Mouse (Mus musculus): Measurements from ENCODE around the gene Tmem183a. TPM values are rescaled to one million over a fixed set of nuclear protein-coding genes. Genes with fewer than 3 reads are reported as not detected.

Gene Tmem183a
- total and polyA plus RNA-seq, 3 experiments = 54.2 to 131 (median 82.7) TPM

- Histone ChIP-seq H3K27ac (ENCODE audit: control insufficient read depth, low read depth, low read length) (no peak overlapping the region), H3K79me2 (ENCODE audit: control insufficient read depth, insufficient read depth, low read length, poor library complexity) (no peaks in the 10 kb centered on the region), H3K36me3 (ENCODE audit: control insufficient read depth in 1 of 2, insufficient read depth in 2 of 2, low read length in 2 of 2) (no peaks in the 10 kb centered on the region), H3K9ac (ENCODE audit: control insufficient read depth, low read depth, low read length, poor library complexity, severe bottlenecking) (no peak overlapping the region), H3K9me3 (replicated peaks; ENCODE audit: insufficient read depth, low read length) (no peaks in the 10 kb centered on the region), H3K4me3 (ENCODE audit: control insufficient read depth in 1 of 2, insufficient read depth in 1 of 2, low read depth in 2 of 2, low read length in 2 of 2) (no peak overlapping the region), H3K27me3 (ENCODE audit: control insufficient read depth in 1 of 2, insufficient read depth in 2 of 2, low read length in 2 of 2) (peaks cover 0 to 2% of the 10 kb centered on the region in 2 experiments; a peak in 2 of 4 replicates), H3K4me1 (ENCODE audit: control insufficient read depth in 1 of 2, insufficient read depth in 2 of 2, low read length in 2 of 2) (no peaks in the 10 kb centered on the region)
- TF ChIP-seq ZNF384 (IDR thresholded peaks at IDR 0.05; ENCODE audit: low read depth, low read length) (no peak), RCOR1 (IDR thresholded peaks at IDR 0.05; ENCODE audit: low read depth, low read length) (no peak), MXI1 (IDR thresholded peaks at IDR 0.05; ENCODE audit: low read depth, low read length) (no peak), CHD2 (IDR thresholded peaks at IDR 0.05; ENCODE audit: low read length) (no peak), MEF2A (IDR thresholded peaks at IDR 0.05; ENCODE audit: extremely low read depth, insufficient replicate concordance, low read depth, low read length, poor library complexity, severe bottlenecking) (no peak), ZKSCAN1 (IDR thresholded peaks at IDR 0.05; ENCODE audit: low read depth, low read length) (no peak), MAX (IDR thresholded peaks at IDR 0.05; ENCODE audit: low read length) (no peak), BHLHE40 (IDR thresholded peaks at IDR 0.05; ENCODE audit: borderline replicate concordance, low read depth, low read length) (peak; percentile 41; the same call in 1 of the 2 replicates), NELFE (IDR thresholded peaks at IDR 0.05; ENCODE audit: low read depth, low read length) (no peak), RAD21 (IDR thresholded peaks at IDR 0.05; ENCODE audit: low read depth, low read length) (peak; percentile 93), ELF1 (IDR thresholded peaks at IDR 0.05; ENCODE audit: low read depth, low read length) (no peak), TBP (IDR thresholded peaks at IDR 0.05; ENCODE audit: low read depth, low read length) (no peak), JUND (IDR thresholded peaks at IDR 0.05; ENCODE audit: low read depth, low read length) (0 out of 2 replicates have a peak, but pooled peaks have one; percentile 19), MYB (IDR thresholded peaks at IDR 0.05; ENCODE audit: low read depth, low read length) (no peak), SMC3 (IDR thresholded peaks at IDR 0.05; ENCODE audit: low read depth, low read length) (peak; percentile 88), ZMIZ1 (IDR thresholded peaks at IDR 0.05; ENCODE audit: low read depth, low read length) (no peak), GATA1 (IDR thresholded peaks at IDR 0.05; ENCODE audit: low read depth, low read length) (no peak; the same call in 1 of the 2 replicates), CTCF (IDR thresholded peaks at IDR 0.05 in 2 of 3, conservative IDR thresholded peaks at IDR 0.05 in 1 of 3; ENCODE audit: control insufficient read depth in 1 of 3, insufficient read depth in 1 of 3, low read depth in 2 of 3, low read length in 3 of 3, poor library complexity in 1 of 3, severe bottlenecking in 1 of 3) (peak; percentile 82 to 98 (median 96)), E2F4 (IDR thresholded peaks at IDR 0.05; ENCODE audit: borderline replicate concordance, low read depth, low read length) (no peak), ZC3H11A (IDR thresholded peaks at IDR 0.05; ENCODE audit: low read depth, low read length) (peak; percentile 85), TCF12 (IDR thresholded peaks at IDR 0.05; ENCODE audit: low read depth, low read length) (no peak)
- peak; percentile 76 for DNase-seq (ENCODE audit: low read depth, low spot score)
These were observed 29.7 kb downstream of the Tmem183a start for GRCm38 (mm10) chr1:134331879-134332635.

Measured in MEL (cell line).